Mouse (Mus musculus) Muller cell, postnatal 12 days (primary cell): ENCODE measurements around the gene Nasp.
A peak's percentile ranks its signal among the peaks of the same experiment; 100 is the strongest.

Source experiments
- DNase-seq: peaks from one replicate; pipeline ENCODE4 v3.0.0-alpha.2; 2015; ENCODE audit errors: inconsistent ontology term

The Nasp gene

DNA sequence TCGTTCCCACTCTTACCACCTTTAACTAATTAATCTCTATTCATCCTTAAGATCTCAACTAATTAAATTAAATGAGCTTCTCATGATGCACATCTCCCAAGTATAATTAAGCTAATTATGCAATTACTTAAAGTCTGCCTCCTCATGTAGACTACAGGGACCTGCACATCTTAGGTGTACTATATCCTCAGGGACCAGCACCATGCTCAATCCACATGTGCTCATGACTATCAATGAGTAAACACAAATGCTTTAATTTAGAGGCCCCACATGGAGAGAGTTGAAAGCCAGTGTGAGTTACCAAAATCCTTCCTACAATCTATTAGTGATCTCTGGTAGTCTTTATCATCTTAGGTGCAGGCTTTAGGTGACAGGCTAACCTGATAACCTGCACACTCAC lies 7.5 kb upstream of the Nasp start:
- no peak for DNase-seq

DNA sequence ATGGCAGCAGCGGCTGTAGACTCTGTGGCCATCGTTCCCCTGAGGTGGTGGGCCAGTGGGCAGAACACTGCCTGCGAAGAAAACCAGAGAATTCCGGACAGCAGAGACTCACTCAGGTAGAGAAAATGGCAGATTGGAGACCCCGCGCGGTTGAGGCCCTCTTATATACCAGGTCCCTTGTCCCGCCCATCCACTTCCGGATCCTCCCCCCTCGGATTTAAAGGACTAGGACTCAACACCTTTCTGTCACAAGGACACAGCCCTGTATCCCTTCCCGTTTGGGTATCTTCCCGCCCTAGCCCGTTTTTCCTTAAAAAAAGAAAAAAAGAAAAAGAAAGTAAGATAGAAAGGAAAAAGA lies 403 bp downstream of the Nasp start:
- DNase-seq, result peak; percentile 96

DNA sequence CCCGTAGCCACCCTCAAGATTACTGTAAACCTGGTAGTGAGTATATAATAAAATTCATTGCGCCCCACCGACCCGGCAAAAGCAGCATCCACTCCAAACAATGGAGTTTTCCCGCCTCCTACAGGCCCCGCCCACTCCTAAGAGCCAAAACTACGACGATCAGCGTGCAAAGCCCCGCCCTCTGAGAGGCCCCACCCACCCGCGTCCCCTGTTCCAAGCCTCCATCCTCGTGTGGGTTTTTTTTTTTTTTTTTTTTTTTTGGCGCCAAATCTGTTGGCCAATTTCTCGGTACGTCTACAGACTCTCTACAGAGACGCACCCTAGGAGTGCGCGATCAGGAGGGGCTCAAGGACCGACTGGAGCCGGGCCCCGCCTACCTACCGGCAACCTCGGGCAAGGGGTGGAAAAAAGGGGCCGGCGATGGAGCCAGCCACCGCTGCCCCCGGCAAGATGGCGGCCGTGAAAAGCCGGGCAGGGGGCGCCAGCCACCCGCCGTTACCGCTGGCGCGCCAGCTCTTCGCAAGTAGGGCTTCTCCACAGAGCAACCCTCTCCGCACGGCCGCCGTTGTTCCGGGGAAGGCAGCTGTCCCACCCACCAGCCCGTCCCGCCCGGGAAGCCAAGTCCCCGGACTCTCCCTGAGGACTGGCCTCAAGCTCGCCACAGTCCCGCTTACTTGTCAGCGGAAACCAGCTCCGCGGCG lies 933 bp downstream of the Nasp start:
- peak; percentile 93 for DNase-seq

DNA sequence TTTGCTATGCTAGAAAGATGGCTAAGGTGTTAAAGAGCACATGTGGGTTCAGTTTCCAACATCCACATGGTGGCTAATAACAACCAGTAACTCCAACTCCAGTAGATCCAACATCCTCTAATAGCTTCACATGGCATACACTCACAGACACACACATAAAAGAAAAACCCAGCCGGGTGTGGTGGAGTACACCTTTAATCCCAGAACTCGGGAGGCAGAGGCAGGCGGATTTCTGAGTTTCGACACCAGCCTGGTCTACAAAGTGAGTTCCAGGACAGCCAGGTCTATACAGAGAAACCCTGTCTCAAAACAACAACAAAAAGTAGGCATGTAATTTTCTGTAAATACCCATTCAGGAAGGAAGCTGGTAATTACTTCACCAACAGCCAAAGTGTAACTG lies 2.9 kb downstream of the Nasp start:
- no peak for DNase-seq

DNA sequence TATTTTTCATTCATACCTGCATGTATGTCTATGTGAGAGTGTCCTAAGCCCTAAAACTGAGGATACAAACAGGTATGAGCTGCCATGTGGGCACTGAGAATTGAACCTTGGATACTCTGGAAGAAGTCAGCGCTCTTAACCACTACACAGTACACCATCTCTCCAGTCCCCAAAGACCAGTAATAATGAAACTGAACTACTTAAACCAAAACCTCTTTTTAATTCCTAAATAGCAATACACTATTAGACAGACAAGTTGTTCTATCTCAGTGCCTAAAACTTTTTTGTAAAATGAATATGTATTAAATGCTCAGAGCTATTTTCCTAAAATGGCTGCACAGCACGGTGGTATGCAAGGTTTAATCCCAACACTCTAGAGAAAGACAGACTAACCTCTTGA lies 12.5 kb downstream of the Nasp start:
- no peak for DNase-seq

DNA sequence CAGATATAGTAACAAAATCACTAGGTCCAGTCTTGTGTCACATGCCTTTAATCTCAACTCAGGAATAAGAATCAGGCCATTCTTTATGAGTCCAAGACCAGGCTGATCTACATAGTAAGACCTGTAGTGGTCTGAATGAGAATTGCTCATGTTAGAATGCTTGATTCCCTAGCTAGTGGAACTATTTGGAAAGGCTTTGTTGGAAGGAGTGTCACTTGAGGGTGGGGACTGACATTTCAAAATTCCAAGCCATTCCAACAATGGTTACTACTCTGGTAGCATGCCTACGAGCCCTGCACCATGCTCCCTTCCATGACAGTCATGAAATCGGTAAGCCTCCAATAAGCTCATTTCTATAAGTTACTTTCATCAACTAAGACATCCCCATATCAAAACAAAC lies 15.1 kb downstream of the Nasp start:
- DNase-seq, result no peak

DNA sequence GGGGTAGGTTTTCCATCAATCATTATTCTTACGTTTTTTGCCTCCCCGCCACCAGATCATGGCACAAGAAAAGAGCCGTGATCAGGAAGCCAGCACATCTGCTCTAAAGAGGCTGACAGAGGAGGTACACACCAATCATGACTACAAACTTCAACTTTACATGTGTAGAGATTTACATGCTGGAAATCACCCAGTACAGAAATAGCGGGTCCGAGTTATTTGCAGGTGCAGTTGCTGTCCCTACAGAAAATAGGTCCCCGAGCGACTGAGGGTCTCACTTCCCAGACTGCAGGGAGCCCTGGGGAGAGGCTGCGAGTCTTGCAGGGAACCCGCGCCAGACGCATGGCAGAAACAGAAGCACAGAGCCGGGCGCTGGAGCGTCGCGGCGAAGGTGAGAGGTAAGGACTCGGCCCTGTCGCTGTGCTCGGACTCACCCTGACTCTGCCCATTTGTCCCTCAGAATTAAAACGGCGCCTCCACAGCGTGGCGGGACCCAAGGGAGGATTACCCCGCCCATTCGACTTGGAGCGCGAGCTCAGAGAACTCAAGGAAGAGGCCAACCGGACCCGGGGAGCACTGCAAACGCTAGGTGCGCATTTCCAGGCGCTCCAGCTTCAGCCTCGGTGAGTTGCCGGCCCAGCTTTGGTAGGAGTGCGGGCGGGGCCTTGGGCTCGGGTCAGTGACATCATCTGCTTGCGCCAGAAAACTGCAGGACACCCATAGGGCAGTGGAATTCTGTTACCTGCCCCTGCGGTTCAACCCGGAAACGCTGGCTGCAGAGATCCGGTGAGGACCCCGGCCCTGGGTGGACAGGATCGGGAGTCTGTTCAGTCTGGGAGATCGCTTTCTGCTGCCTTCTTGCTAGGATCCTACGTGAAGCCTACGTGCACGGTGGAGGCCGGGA lies 30.5 kb downstream of the Nasp start:
- peak; percentile 90 for DNase-seq

DNA sequence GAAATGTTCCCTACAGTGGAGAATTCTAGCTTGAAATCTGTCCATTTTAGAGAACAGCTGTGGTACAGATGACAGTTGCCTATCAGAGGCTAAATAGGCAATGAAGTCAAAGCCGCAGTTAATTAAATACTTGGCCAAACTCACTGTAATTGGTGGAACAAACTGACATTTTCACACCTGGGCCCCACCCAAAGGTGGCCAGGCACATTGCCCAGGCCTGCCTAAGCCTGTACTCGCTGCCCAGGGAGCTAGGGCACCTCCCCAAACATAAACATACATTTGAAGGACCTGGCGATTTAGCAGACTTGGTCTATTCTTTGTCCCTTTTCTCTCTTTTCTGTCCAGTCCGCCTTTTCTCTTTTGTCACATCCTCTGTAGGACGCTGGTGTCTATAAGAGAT lies 31.4 kb downstream of the Nasp start, which contains the start of gene Ccdc17:
Gene Ccdc17 (plus strand): TSS at position 276 of the 400 bp plus-strand sequence.
- no peak for DNase-seq

DNA sequence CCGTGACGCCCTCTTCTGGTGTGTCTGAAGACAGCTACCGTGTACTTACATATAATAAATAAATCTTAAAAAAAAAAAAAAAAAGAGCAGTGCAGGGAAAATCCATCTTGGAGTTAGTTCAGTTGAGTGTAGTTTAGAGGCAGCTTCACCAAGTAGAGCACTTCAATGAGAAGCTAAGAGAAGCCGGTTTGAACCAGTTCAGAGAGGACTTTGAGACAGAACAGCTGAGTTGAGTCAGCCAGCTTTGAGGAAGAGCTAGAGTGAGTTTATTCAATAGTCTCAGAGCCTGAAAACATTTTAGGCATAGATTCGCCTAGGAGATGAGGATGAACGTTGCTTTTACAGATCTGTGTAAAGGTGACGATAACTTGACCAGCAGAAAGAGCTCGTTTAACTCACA lies 31.9 kb downstream of the Nasp start:
- no peak for DNase-seq

DNA sequence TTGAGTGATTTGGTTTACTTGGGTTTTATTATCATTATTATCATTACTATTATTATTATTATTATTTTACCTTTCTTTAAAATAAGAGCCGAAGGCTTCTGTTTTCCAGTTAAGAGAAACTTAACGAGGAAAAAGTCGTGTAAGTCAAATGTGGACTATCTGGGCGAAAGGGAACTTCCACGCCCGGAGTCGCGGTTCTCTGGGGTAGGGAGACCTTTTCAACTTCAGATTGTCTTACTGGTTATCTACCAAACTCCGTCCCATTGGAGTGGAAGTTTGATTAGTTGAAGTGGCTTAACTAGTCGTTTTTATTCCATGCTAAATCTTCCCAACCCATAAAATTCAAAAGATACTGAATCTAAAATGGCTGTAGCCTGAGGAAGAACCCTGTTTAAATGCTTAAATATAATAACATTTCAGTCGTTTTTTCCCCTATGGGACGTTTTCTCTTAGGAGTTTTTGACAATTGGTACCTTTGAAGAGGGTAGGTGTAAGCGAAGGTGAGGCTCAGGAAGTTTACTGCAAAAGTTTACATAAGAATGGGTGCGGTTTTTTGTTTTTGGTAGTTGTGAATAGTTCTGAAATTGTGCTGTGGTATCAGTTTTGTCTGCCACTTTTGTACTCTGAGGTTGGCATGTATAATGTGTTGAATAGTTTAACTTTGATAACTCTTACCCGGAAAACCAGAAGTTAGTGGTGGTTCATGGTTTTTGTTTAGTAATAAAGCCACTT lies 69.4 kb downstream of the Nasp start:
- DNase-seq, result peak; percentile 14

DNA sequence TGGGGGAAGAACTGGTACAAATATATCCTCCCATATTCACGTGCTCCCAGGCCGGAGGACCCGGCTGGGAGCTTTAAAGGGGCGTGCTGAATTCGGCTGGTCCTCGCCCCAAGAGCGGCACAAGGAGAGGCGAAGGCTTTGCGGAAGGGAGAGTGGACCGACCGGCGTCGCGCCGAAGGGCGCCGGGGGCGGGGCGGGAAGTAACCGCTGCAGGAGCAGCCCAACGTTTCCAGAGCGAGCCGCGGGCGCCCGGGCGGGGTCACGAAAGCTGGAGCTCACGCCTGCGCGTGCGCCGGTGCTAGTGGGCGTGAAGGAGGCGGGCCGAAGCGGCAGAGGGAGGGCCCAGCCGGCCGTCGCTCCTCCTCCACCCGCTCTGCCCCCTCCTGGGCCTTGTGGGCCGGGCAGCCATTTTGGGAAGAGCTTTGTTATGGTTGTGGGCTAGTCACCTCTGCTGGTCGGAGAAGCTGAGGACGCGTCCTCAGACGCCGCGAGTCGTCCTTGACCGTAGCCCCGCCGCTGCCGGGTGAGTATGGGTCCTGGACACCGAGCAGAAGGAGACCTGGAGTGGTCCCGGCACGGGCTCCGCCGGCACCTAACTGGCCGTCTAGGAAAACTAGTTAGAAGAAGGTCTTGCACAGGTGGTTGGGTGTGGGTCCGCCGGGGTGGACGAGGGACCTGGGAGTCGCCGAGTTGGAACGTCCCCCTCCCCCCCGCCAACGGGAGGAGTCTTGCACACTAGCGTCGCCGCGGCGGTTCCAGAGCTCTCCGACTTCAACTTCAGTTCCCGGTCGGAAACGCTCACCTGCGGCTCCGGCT lies 70.2 kb downstream of the Nasp start, which contains the start of gene Gpbp1l1:
Gene Gpbp1l1 (plus strand): TSS at position 353 of the 816 bp plus-strand sequence.
- DNase-seq, result peak; percentile 99

DNA sequence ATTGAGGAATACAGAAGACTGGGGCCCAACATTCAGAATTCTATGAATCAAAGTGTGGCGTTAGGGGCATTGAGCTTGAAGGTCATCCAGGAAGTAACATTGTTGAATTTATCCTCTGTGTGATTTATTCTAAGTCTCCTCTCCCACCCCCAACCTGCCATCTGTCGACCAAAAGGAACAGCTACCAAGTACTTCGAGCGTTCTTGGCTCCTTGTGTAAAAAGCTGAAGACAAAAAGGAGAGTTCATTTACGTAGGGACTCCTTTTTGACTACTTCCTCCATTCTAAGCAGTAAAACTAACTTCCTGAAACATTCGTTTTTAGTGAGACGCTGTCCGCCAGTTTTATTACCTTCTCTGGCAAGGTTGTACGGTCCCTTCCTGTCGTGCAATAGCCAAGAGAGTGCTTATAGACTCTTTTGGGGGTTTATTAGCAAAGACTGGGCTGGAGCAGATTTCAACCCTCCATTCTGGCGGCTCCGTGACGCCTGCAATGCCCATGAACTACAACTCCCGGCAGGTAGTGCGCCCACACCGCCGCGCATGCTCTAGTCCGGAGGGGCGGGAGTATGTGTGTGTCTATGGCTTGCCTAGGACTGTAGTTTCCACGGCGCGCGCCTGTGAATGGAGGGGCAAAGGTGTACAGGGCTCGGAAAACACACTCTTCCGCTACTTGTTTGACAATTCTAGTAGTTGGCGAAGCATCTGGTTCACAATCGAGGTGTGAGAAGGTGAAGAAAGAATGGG lies 71.0 kb downstream of the Nasp start:
- peak; percentile 95 for DNase-seq

DNA sequence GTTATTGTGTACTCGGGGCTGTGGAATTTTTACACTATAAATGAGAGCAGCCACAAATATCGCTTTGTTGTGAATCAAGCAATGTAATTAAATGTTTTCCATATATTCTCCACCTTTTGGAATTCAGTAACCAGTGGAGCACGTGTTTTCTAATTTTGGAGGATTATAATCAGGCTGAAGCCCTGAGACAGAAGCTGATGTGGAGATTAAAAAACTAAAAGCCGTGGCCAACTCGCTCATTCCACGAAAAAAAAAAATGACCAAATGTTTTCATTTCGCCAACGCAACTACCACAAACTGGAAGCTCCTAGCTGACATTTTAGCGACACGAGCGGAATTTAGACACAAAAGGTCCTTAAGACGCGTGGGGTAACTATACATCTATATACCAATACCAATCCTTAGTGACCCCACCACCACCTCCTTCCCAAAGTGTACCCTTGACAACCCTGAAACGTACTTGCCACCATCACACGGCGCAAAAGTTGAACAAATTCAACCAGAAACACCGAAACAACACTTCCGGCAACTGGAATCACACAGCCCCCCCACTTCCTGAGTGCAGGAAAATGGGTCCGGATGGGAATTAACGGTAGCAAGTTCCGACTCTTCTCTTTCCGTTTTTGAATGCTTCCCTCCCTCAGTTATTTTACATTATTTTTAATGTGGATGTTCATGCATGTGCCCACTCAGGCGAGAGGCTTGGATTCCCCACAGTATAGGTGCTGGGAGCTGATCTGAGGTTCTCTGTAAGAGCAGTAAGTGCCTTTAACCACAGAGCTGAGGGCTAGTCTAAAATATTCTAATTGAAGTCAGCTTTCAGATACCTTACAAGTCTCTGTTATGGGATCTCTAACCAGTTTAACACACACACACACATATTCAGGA lies 72.1 kb downstream of the Nasp start, which contains the start of gene Tmem69:
Gene Tmem69 (minus strand): TSS at position 524 of the 888 bp plus-strand sequence.
- DNase-seq, result peak; percentile 73

DNA sequence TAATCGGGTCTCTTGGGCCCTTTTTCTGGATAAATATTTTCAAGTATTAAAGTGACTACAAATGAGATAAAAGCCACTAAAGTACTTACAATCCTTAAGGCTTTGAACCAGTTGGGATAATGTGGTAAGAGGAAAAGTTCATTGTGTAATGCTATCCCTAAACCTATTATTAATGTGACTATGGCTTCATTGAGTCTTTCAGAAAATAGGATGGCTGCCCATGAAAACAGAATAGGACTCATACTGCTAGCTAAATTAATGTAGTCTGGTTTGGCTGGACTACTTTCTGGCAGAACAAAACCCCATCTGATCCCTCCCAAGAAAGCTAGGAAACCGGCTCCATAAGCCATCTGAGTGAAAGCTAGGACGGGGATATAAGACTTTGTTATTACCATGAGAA lies 74.7 kb downstream of the Nasp start:
- DNase-seq, result no peak
